Mouse (Mus musculus): ENCODE data around the gene Gm4187. TPM values are rescaled to one million over a fixed set of nuclear protein-coding genes. Genes with fewer than 3 reads are reported as not detected.
"Not testable (repeated sequence)": the region's sequence is repeated elsewhere in the genome, so short reads cannot be mapped to it uniquely, and the experiment has no call there.

Gm4187 gene
- not detected in 2 replicates for polyA plus RNA-seq (2012; rRNA removed)

GRCm38 (mm10) chr7:22329617-22330016, at the start of gene Gm4187:
TSS of gene Gm4187 (minus strand) at chr7:22329717.
- not testable (repeated sequence) for DNase-seq (ENCODE audit: low spot score)

GRCm38 (mm10) chr7:22370939-22371338, 41.4 kb upstream of the Gm4187 start, which contains the start of gene Gm8660:
TSS of gene Gm8660 (minus strand) at chr7:22371039.
- DNase-seq (ENCODE audit: low spot score), result not testable (repeated sequence)

Other genes with a start within 250 kb of the Gm4187 start
- gene Gm16451, start 211.5 kb downstream of the Gm4187 start, polyA plus RNA-seq (2012; rRNA removed), result not detected in 2 replicates
- not detected in 2 replicates for gene Gm10666, start 195.0 kb downstream of the Gm4187 start, polyA plus RNA-seq (2012; rRNA removed)
- not detected in 2 replicates for gene Vmn1r142, start 165.7 kb downstream of the Gm4187 start, polyA plus RNA-seq (2012; rRNA removed)
- gene Vmn1r143, start 140.3 kb downstream of the Gm4187 start, polyA plus RNA-seq (2012; rRNA removed), result not detected in 2 replicates
- gene Gm8653, start 128.5 kb downstream of the Gm4187 start, polyA plus RNA-seq (2012; rRNA removed), result not detected in 2 replicates
- gene Gm8453, start 100.2 kb downstream of the Gm4187 start, polyA plus RNA-seq (2012; rRNA removed), result not detected in 2 replicates
- gene Gm8660, start 41.3 kb upstream of the Gm4187 start, polyA plus RNA-seq (2012; rRNA removed), result not detected in 2 replicates
- gene Vmn1r148, start 83.9 kb upstream of the Gm4187 start, polyA plus RNA-seq (2012; rRNA removed), result not detected in 2 replicates
- not detected in 2 replicates for gene Vmn1r149, start 108.5 kb upstream of the Gm4187 start, polyA plus RNA-seq (2012; rRNA removed)
- gene Gm10665, start 134.4 kb upstream of the Gm4187 start, polyA plus RNA-seq (2012; rRNA removed), result not detected in 2 replicates
- gene Vmn1r151, start 170.0 kb upstream of the Gm4187 start, polyA plus RNA-seq (2012; rRNA removed), result not detected in 2 replicates
- not detected in 2 replicates for gene Vmn1r152, start 193.2 kb upstream of the Gm4187 start, polyA plus RNA-seq (2012; rRNA removed)
- not detected in 2 replicates for gene Gm8677, start 205.2 kb upstream of the Gm4187 start, polyA plus RNA-seq (2012; rRNA removed)
- not detected in 2 replicates for gene Gm4201, start 235.6 kb upstream of the Gm4187 start, polyA plus RNA-seq (2012; rRNA removed)

All from urinary bladder, adult 2 months (tissue).